Comparison of ENCODE assay signal across 24 mouse cellular contexts in the genomic region with DNA sequence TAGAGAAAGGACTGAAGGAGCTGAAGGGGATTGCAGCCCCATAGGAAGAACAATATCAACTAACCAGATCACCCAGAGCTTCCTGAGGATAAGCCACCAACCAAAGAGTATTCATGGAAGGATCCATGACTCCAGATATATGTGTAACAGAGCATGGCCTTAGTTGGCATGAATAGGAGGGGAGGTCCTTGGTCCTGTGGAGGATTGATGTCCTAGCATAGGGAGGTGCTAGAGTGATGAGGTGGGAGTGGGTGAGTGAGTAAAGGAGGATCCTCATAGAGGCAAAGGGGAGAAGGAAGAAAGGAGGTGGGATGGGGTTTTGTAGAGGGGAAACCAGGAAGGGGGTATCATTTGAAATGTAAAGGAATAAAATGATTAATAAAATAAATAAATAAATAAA. TPM values are rescaled to one million over a fixed set of nuclear protein-coding genes. Genes with fewer than 3 reads are reported as not detected.
"Had no signal": no experiment of that assay in that cellular context is flagged by ENCODE, and none has a peak within 500 bp of the region (broad histone marks: within the 10 kb centered on the region; RNA-seq: fewer than 3 reads in every experiment).

No protein-coding gene starts in this region.

- H3K27ac ChIP-seq: neural tube, embryonic 13.5 days; neural tube, embryonic 15.5 days; stomach, embryonic 15.5 days; stomach, postnatal 0 days had no signal

- H3K9ac ChIP-seq: neural tube, embryonic 13.5 days; neural tube, embryonic 15.5 days; stomach, embryonic 15.5 days had no signal

- H3K36me3 ChIP-seq: neural tube, embryonic 13.5 days; neural tube, embryonic 15.5 days; stomach, embryonic 15.5 days had no signal

- DNase-seq: retina, postnatal 1 day; right cerebral cortex, adult 18-20 months; right cerebral cortex, postnatal 14 days; right cerebral cortex, postnatal 25 days; right cerebral cortex, postnatal 4 days; spleen, adult 18-20 months; thymus, adult 18-20 months; thymus, adult 2 months; thymus, postnatal 14 days; thymus, postnatal 25 days; thymus, postnatal 36 days; thymus, postnatal 4 days had no signal

- H3K4me1 ChIP-seq: neural tube, embryonic 13.5 days; neural tube, embryonic 15.5 days; stomach, embryonic 15.5 days had no signal

- H3K4me2 ChIP-seq: neural tube, embryonic 13.5 days; neural tube, embryonic 15.5 days; stomach, embryonic 15.5 days had no signal

- H3K9me3 ChIP-seq: neural tube, embryonic 13.5 days; neural tube, embryonic 15.5 days; stomach, embryonic 15.5 days had no signal

- H3K4me3 ChIP-seq: neural tube, embryonic 13.5 days; neural tube, embryonic 15.5 days; stomach, embryonic 15.5 days had no signal

- H3K27me3 ChIP-seq: neural tube, embryonic 13.5 days; neural tube, embryonic 15.5 days; stomach, embryonic 15.5 days had no signal

RNA-seq across cellular contexts. Expression of gene Olfr1279, which starts 1.9 kb away (rescaled TPM):
- polyA plus RNA-seq: neural tube, embryonic 13.5 days; neural tube, embryonic 14.5 days; neural tube, embryonic 15.5 days; small intestine, adult 2 months; spleen, adult 2 months; stomach, embryonic 14.5 days; stomach, embryonic 15.5 days; stomach, embryonic 16.5 days; stomach, postnatal 0 days; thymus, adult 2 months; thymus, postnatal 0 days; urinary bladder, adult 2 months had no signal

RNA-seq across cellular contexts. Expression of gene Olfr1278, which starts 8.6 kb away (rescaled TPM):
- polyA plus RNA-seq: neural tube, embryonic 13.5 days; neural tube, embryonic 14.5 days; neural tube, embryonic 15.5 days; small intestine, adult 2 months; spleen, adult 2 months; stomach, embryonic 14.5 days; stomach, embryonic 15.5 days; stomach, embryonic 16.5 days; stomach, postnatal 0 days; testis, adult 2 months; thymus, adult 2 months; thymus, postnatal 0 days; urinary bladder, adult 2 months had no signal

RNA-seq across cellular contexts. Expression of gene Olfr1280, which starts 15.3 kb away (rescaled TPM):
- polyA plus RNA-seq: neural tube, embryonic 13.5 days; neural tube, embryonic 14.5 days; neural tube, embryonic 15.5 days; small intestine, adult 2 months; spleen, adult 2 months; stomach, embryonic 14.5 days; stomach, embryonic 15.5 days; stomach, embryonic 16.5 days; stomach, postnatal 0 days; thymus, adult 2 months; thymus, postnatal 0 days; urinary bladder, adult 2 months had no signal

RNA-seq across cellular contexts. Expression of gene Olfr1277, which starts 24.6 kb away (rescaled TPM):
- polyA plus RNA-seq: neural tube, embryonic 13.5 days; neural tube, embryonic 14.5 days; neural tube, embryonic 15.5 days; small intestine, adult 2 months; spleen, adult 2 months; stomach, embryonic 14.5 days; stomach, embryonic 15.5 days; stomach, embryonic 16.5 days; stomach, postnatal 0 days; thymus, adult 2 months; thymus, postnatal 0 days; urinary bladder, adult 2 months had no signal

RNA-seq across cellular contexts. Expression of gene Olfr1281, which starts 27.8 kb away (rescaled TPM):
- polyA plus RNA-seq: neural tube, embryonic 13.5 days; neural tube, embryonic 14.5 days; neural tube, embryonic 15.5 days; small intestine, adult 2 months; spleen, adult 2 months; stomach, embryonic 14.5 days; stomach, embryonic 15.5 days; stomach, embryonic 16.5 days; stomach, postnatal 0 days; thymus, adult 2 months; thymus, postnatal 0 days; urinary bladder, adult 2 months had no signal
